Mouse (Mus musculus) intestine, postnatal 0 days (tissue): ENCODE results near the gene Rubcnl. TPM values are rescaled to one million over a fixed set of nuclear protein-coding genes. Genes with fewer than 3 reads are reported as not detected.

Experiments
- ATAC-seq: fragments of 200-750 bp; cut with Nextera tagmentation; 2 replicates; pipeline ENCODE4 v1.8.0; 2017; ENCODE audit warnings: mild to moderate bottlenecking, moderate TSS enrichment, moderate library complexity
- H3K27ac ChIP-seq: fragments of 300-500 bp; sonication (generic); 2 replicates; pipeline ENCODE4 v1.5.1; 2014; ENCODE audit warnings: mild to moderate bottlenecking, low read depth, low read length, moderate library complexity
- H3K27me3 ChIP-seq: fragments of 300-500 bp; sonication (generic); replicated peaks from 2 replicates; pipeline ENCODE4 v1.6.1; 2014; ENCODE audit warnings: low read length, mixed read lengths; ENCODE audit not compliant: control insufficient read depth, insufficient read depth
- H3K36me3 ChIP-seq: fragments of 300-500 bp; sonication (generic); 2 replicates; pipeline ENCODE4 v1.6.1; 2014; ENCODE audit warnings: mild to moderate bottlenecking, moderate library complexity; ENCODE audit not compliant: control insufficient read depth, insufficient read depth
- H3K4me1 ChIP-seq: fragments of 300-500 bp; sonication (generic); replicated peaks from 2 replicates; pipeline ENCODE4 v1.6.1; 2014; ENCODE audit warnings: antibody characterized with exemption, low read length, mixed read lengths; ENCODE audit not compliant: control insufficient read depth, insufficient read depth
- H3K4me2 ChIP-seq: fragments of 300-500 bp; sonication (generic); replicated peaks from 2 replicates; pipeline ENCODE4 v1.6.1; 2014; ENCODE audit warnings: low read depth, mild to moderate bottlenecking, moderate library complexity
- H3K4me3 ChIP-seq: fragments of 300-500 bp; sonication (generic); 2 replicates; pipeline ENCODE4 v1.5.1; 2014; ENCODE audit warnings: low read depth, low read length
- H3K9ac ChIP-seq: fragments of 300-500 bp; sonication (generic); 2 replicates; pipeline ENCODE4 v1.6.1; 2014; ENCODE audit warnings: mild to moderate bottlenecking, low read depth, low read length
- H3K9me3 ChIP-seq: fragments of 300-500 bp; sonication (generic); 2 replicates; pipeline ENCODE4 v1.6.1; 2016; ENCODE audit warnings: mixed run types; ENCODE audit not compliant: control insufficient read depth
- CTCF ChIP-seq: sonication (generic); IDR thresholded peaks from 2 replicates; pipeline ENCODE4 v1.5.1; 2016; ENCODE audit warnings: low read depth, mild to moderate bottlenecking, control low read depth, antibody characterized with exemption, moderate library complexity
- WGBS: fragments of 180-500 bp; shearing (Covaris S2); extraction: QIAGEN DNeasy Blood & Tissue Kit; methylation state at CpG from one replicate; pipeline ENCODE4 v1.1.7; 2014; 5-methylcytosine and 5-hydroxymethylcytosine counted together
- polyA plus RNA-seq: library from polyadenylated mRNA; unstranded; fragments of >200 nt; fragmentation: Nextera tagmentation; extraction: Ambion mirVana; gene quantifications from 2 replicates; pipeline ENCODE4 v1.2.1, GENCODE M21; 2015

Gene Rubcnl
- polyA plus RNA-seq, 1 experiment from 2014 or later, result 0.22 TPM

DNA sequence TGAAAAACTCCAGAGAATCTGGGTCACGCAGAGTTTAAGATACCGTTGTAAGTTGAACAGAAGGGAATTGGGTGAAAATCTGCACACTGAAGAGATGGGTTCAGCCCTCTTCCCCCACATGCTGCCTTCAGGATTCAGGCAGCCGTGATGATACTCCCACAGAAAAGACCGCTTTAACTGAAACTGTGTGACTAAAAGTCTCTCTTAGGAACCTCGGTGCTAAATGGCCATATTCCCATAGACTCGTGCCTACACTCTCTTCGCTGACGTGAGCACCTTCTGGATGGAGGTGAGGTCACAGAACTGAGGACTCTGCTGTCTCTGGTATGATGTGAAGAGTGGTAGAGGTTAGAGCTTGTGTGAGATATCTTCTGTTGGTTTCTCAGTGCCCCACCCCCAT, 48.1 kb downstream of the Rubcnl start:
- Histone ChIP-seq H3K4me2 (no peak overlapping the region), H3K4me1 (no peaks in the 10 kb centered on the region), H3K4me3 (no peak overlapping the region), H3K9me3 (no peaks in the 10 kb centered on the region), H3K36me3 (no peaks in the 10 kb centered on the region), H3K9ac (no peak overlapping the region), H3K27me3 (no peaks in the 10 kb centered on the region), H3K27ac (no peak overlapping the region)
- no peak for ATAC-seq
- no peak for TF ChIP-seq CTCF
- 94% methylated on average over 8 of the region's 8 CpGs for WGBS

DNA sequence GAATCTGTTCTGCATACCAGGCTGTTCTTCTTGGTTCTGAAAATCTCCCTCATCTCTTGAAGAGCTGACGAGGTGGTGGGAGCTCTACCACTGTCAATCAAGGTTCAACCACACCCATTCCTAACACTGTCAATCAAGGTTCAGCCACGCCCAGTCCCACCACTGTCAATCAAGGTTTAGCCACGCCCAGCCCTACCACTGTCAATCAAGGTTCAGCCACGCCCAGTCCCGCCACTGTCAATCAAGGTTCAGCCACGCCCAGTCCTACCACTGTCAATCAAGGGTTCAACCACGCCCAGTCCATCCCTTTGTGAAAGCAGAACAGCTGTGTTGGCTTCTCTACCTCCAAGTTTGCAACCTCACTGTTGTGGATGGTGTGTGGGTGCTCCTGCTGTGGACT, 48.7 kb downstream of the Rubcnl start:
- ATAC-seq, result peak; percentile 37
- 73% methylated on average over 7 of the region's 7 CpGs for WGBS

DNA sequence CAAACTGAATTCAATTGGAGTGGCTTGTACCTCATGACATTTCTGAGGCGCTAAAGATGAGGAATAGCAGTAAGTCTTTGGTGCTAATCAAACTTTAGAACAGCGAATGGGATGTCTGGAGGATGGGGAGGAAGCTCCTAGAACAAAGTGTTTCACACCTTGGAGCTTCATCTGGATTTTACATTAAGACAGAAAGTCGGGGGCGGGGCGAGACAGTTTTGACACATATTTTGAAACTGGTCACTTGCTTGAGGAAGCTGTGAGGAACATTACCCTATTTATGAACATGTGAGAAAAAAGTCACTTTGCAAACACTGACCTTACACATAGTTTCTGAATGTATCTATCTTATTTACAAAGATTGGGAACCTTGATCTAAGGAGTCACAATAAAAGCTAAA, 49.4 kb downstream of the Rubcnl start:
- TF ChIP-seq CTCF, result no peak
- 94% methylated on average over 5 of the region's 5 CpGs for WGBS
- Histone ChIP-seq H3K4me3 (no peak overlapping the region), H3K9me3 (no peaks in the 10 kb centered on the region), H3K36me3 (no peaks in the 10 kb centered on the region), H3K4me1 (no peaks in the 10 kb centered on the region), H3K4me2 (no peak overlapping the region), H3K9ac (no peak overlapping the region), H3K27ac (no peak overlapping the region), H3K27me3 (no peaks in the 10 kb centered on the region)
- no peak for ATAC-seq

More for the DNA sequence above, 48.7 kb downstream of the Rubcnl start:
- H3K4me1 ChIP-seq, result no peaks in the 10 kb centered on the region
- no peak overlapping the region for H3K4me3 ChIP-seq
- no peak overlapping the region for H3K9ac ChIP-seq
- no peak overlapping the region for H3K4me2 ChIP-seq
- no peaks in the 10 kb centered on the region for H3K36me3 ChIP-seq
- TF ChIP-seq CTCF, result no peak
- no peaks in the 10 kb centered on the region for H3K9me3 ChIP-seq
- H3K27ac ChIP-seq, result no peak overlapping the region
- H3K27me3 ChIP-seq, result no peaks in the 10 kb centered on the region

DNA sequence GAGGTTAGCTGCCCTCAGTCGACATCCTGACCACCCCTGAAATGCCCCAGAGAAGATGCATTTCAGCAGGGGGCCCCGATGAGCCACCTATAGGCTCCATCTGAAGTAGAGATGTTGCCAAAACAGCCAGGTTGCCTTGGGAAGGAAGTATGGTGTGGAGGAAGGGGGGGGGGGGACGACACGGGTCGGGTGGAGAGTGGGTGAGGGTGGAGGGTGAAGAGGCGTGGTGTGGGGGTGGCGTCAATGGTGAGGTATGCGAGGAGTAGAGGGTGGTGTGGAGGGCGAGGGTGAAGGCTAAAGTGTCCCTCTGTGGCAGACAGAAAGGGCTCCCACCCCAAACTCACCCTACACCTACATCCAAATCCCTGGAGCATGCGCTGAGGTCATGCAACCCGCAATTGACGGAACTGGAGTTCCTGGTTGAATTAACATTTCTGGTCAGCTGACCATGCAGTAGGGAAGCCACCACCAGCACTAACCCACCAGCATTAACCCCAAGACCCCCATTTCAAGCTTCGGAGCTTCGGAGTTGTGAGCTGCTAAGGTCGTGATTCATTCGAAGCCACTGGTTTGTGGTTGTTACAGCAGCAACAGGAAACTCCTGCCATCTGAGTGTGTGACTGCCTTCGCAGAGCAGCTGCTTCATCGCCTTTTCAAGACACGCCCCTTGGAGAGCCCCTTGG, 52.7 kb downstream of the Rubcnl start:
- H3K27ac ChIP-seq, result no peak overlapping the region
- H3K9me3 ChIP-seq, result no peaks in the 10 kb centered on the region
- no peak for ATAC-seq
- H3K4me3 ChIP-seq, result no peak overlapping the region
- H3K27me3 ChIP-seq, result no peaks in the 10 kb centered on the region
- H3K4me2 ChIP-seq, result no peak overlapping the region
- no peak overlapping the region for H3K9ac ChIP-seq
- no peaks in the 10 kb centered on the region for H3K36me3 ChIP-seq
- WGBS, result 83% methylated on average over 19 of the region's 19 CpGs
- no peaks in the 10 kb centered on the region for H3K4me1 ChIP-seq
- no peak for TF ChIP-seq CTCF

DNA sequence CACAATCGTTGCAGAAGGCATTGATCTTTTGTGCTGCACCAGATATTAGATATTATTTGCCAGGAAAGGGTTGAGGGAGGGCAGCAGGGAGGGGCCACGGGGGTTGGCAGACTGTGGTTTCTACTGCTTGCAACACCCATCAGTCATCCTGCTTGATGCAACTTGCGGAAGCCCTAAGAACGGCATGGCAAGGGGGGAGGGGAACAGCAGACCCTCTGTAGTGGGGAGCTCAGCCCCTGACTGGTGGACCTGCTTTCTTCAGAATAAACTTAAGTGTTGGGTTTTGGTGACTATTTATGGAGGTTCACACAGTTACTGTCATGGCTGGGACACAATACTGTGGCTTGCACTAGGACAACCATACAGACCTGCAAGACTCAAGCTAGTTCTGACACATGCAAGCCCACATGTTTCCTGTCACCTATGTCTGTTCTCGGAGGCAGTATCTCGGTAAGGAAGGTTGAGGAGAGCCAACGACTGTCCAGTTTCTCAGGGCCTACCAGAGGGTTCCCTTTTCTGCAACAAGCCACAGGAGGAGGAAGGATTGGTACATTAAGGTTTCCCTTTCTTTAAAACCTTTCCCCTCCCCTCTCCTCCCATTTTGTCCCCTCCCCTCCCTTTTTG, 53.6 kb downstream of the Rubcnl start:
- no peaks in the 10 kb centered on the region for H3K9me3 ChIP-seq
- 69% methylated on average over 7 of the region's 7 CpGs for WGBS
- no peaks in the 10 kb centered on the region for H3K36me3 ChIP-seq
- H3K9ac ChIP-seq, result no peak overlapping the region
- no peak overlapping the region for H3K4me2 ChIP-seq
- H3K4me3 ChIP-seq, result no peak overlapping the region
- TF ChIP-seq CTCF, result no peak
- no peaks in the 10 kb centered on the region for H3K4me1 ChIP-seq
- no peaks in the 10 kb centered on the region for H3K27me3 ChIP-seq
- H3K27ac ChIP-seq, result no peak overlapping the region
- ATAC-seq, result no peak

DNA sequence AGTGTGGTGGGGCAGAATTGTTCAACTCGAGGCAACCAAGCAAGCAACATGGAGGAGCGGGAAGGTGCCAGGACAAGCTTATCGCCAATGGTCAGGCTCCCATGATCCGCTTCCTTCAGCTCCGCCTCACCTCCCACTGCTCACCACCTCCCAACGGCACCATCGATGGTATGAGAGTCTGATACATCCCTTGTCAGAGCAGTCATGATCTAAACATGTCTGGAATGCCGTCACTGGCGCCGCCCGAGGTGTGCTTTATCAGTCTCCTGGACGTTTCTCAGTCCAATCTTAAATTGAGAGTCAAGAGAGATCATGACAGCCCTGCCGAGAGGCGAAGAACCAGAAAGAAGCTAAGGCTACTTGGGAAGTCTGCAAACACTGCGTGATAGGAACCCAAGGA, 55.3 kb downstream of the Rubcnl start:
- Histone ChIP-seq H3K4me1 (no peaks in the 10 kb centered on the region), H3K27me3 (no peaks in the 10 kb centered on the region), H3K36me3 (no peaks in the 10 kb centered on the region), H3K27ac (no peak overlapping the region), H3K9me3 (no peaks in the 10 kb centered on the region), H3K4me2 (no peak overlapping the region), H3K9ac (no peak overlapping the region), H3K4me3 (no peak overlapping the region)
- TF ChIP-seq CTCF, result no peak
- ATAC-seq, result no peak
- WGBS, result 84% methylated on average over 15 of the region's 15 CpGs
